Mouse (Mus musculus) stomach, embryonic 14.5 days (tissue): ENCODE data around the gene Atp8a1. TPM values are rescaled to one million over a fixed set of nuclear protein-coding genes. Genes with fewer than 3 reads are reported as not detected.
A peak's percentile ranks its signal among the peaks of the same experiment; 100 is the strongest.

Experiments
- ATAC-seq: fragments of 200-750 bp; cut with Nextera tagmentation; 2 replicates; pipeline ENCODE4 v1.8.0; 2017; ENCODE audit warnings: low read depth, moderate TSS enrichment; ENCODE audit not compliant: insufficient number of reproducible peaks, insufficient read depth, low FRiP score
- H3K27ac ChIP-seq: fragments of 300-500 bp; sonication (generic); 2 replicates; pipeline ENCODE4 v1.5.1; 2014; ENCODE audit warnings: mild to moderate bottlenecking, low read length, moderate library complexity, mixed read lengths
- H3K27me3 ChIP-seq: fragments of 300-500 bp; sonication (generic); 2 replicates; pipeline ENCODE4 v1.6.1; 2014; ENCODE audit warnings: low read length, control low read depth, mixed read lengths; ENCODE audit not compliant: control insufficient read depth, insufficient read depth
- H3K36me3 ChIP-seq: fragments of 300-500 bp; sonication (generic); 2 replicates; pipeline ENCODE4 v1.6.1; 2014; ENCODE audit warnings: mild to moderate bottlenecking, control low read depth, low read length, moderate library complexity, mixed read lengths; ENCODE audit not compliant: control insufficient read depth, insufficient read depth
- H3K4me1 ChIP-seq: fragments of 300-500 bp; sonication (generic); 2 replicates; pipeline ENCODE4 v1.6.1; 2014; ENCODE audit warnings: low read length, control low read depth, mixed read lengths; ENCODE audit not compliant: control insufficient read depth, insufficient read depth
- H3K4me2 ChIP-seq: fragments of 300-500 bp; sonication (generic); replicated peaks from 2 replicates; pipeline ENCODE4 v1.6.1; 2014; ENCODE audit warnings: low read depth, low read length, control low read depth
- H3K4me3 ChIP-seq: fragments of 300-500 bp; sonication (generic); 2 replicates; pipeline ENCODE4 v1.5.1; 2014; ENCODE audit warnings: low read depth, low read length, control low read depth
- H3K9ac ChIP-seq: fragments of 300-500 bp; sonication (generic); replicated peaks from 2 replicates; pipeline ENCODE4 v1.6.1; 2014; ENCODE audit warnings: low read depth, mild to moderate bottlenecking, control low read depth, low read length, moderate library complexity, mixed read lengths
- H3K9me3 ChIP-seq: fragments of 300-500 bp; sonication (generic); 2 replicates; pipeline ENCODE4 v1.6.1; 2016; ENCODE audit warnings: low read depth, low read length, control low read depth; ENCODE audit not compliant: control insufficient read depth
- WGBS: fragments of 180-500 bp; shearing (Covaris S2); extraction: QIAGEN DNeasy Blood & Tissue Kit; methylation state at CpG from one replicate; pipeline ENCODE4 v1.1.7; 2014; 5-methylcytosine and 5-hydroxymethylcytosine counted together
- polyA plus RNA-seq: library from polyadenylated mRNA; unstranded; fragments of >200 nt; fragmentation: Nextera tagmentation; extraction: Ambion mirVana; gene quantifications from 2 replicates; pipeline ENCODE4 v1.2.1, GENCODE M21; 2014

Gene Atp8a1
- polyA plus RNA-seq, 1 experiment from 2014 or later = 8.6 TPM

GRCm38 (mm10) chr5:67634339-67634738, 212.9 kb downstream of the Atp8a1 start:
- Histone ChIP-seq H3K36me3 (no peaks in the 10 kb centered on the region), H3K27ac (no peak overlapping the region), H3K4me1 (no peaks in the 10 kb centered on the region), H3K4me3 (no peak overlapping the region), H3K4me2 (no peak overlapping the region), H3K9ac (no peak overlapping the region), H3K9me3 (no peaks in the 10 kb centered on the region), H3K27me3 (no peaks in the 10 kb centered on the region)
- WGBS = 59% methylated on average over 3 of the region's 3 CpGs
- ATAC-seq = no peak

DNA sequence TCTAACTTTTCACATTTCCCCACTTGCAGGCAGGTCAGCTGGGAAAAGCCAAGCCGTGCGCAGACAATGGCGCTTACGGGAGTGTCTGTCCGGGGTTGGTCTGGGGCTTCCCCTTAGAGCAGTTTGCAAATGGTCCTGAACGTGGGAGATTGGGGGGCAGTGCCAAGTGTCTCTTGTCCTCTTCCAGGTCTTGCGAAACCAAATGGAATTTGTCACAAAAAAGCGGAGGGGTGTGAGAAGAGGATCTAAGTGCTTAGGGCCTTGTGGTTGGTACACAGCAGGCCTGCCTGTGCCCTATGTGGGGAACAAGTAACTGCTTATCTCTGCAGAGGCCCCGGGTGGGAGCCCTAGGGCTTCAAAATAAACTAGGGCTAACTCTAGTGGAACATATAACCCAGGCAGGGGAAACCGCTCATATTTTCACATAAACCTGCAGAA, 213.4 kb downstream of the Atp8a1 start:
- H3K9ac ChIP-seq = no peak overlapping the region
- H3K27me3 ChIP-seq = no peaks in the 10 kb centered on the region
- H3K36me3 ChIP-seq = no peaks in the 10 kb centered on the region
- WGBS = 23% methylated on average over 10 of the region's 10 CpGs
- no peak for ATAC-seq
- peak overlapping the region; percentile 5; the same call in 1 of the 2 replicates for H3K4me2 ChIP-seq
- H3K4me1 ChIP-seq = no peaks in the 10 kb centered on the region
- no peaks in the 10 kb centered on the region for H3K9me3 ChIP-seq
- H3K4me3 ChIP-seq = no peak overlapping the region
- H3K27ac ChIP-seq = no peak overlapping the region

GRCm38 (mm10) chr5:67633138-67633782, 214.0 kb downstream of the Atp8a1 start:
- 31% methylated on average over 7 of the region's 7 CpGs for WGBS
- no peak for ATAC-seq
- no peaks in the 10 kb centered on the region for H3K4me1 ChIP-seq
- H3K4me2 ChIP-seq = peak overlapping the region; percentile 5; the same call in 1 of the 2 replicates
- no peak overlapping the region for H3K27ac ChIP-seq
- H3K4me3 ChIP-seq = no peak overlapping the region
- H3K36me3 ChIP-seq = no peaks in the 10 kb centered on the region
- H3K9me3 ChIP-seq = no peaks in the 10 kb centered on the region
- no peaks in the 10 kb centered on the region for H3K27me3 ChIP-seq
- H3K9ac ChIP-seq = no peak overlapping the region

DNA sequence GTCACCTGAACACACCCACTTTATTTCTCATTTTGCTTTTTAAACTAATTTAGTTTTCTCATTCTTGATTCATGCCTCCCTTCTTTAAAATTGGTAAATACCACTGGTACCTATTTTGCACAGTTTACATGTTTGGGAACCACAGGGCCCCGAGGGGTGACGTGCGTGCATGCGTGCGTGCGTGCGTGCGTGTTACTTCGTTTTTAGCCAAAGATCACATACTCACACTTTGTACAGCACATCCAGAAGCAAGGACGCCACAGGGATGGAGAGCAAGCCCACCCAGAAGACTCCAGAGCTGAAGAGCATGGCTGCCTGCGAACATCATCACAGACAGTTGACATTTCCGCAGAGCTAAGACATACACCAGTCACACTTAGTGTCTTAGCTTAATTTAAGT, 216.0 kb downstream of the Atp8a1 start:
- WGBS = 86% methylated on average over 12 of the region's 12 CpGs

GRCm38 (mm10) chr5:67629861-67630260, 217.4 kb downstream of the Atp8a1 start:
- Histone ChIP-seq H3K4me3 (no peak overlapping the region), H3K36me3 (no peaks in the 10 kb centered on the region), H3K4me2 (no peak overlapping the region), H3K27me3 (no peaks in the 10 kb centered on the region), H3K27ac (no peak overlapping the region), H3K4me1 (no peaks in the 10 kb centered on the region), H3K9ac (no peak overlapping the region), H3K9me3 (no peaks in the 10 kb centered on the region)
- ATAC-seq = no peak
- 77% methylated on average over 6 of the region's 6 CpGs for WGBS

More for the DNA sequence above, 216.0 kb downstream of the Atp8a1 start:
- ATAC-seq = no peak
- no peaks in the 10 kb centered on the region for H3K9me3 ChIP-seq
- no peaks in the 10 kb centered on the region for H3K4me1 ChIP-seq
- H3K4me3 ChIP-seq = no peak overlapping the region
- H3K27me3 ChIP-seq = no peaks in the 10 kb centered on the region
- no peak overlapping the region for H3K9ac ChIP-seq
- no peak overlapping the region for H3K27ac ChIP-seq
- H3K4me2 ChIP-seq = no peak overlapping the region
- H3K36me3 ChIP-seq = no peaks in the 10 kb centered on the region

DNA sequence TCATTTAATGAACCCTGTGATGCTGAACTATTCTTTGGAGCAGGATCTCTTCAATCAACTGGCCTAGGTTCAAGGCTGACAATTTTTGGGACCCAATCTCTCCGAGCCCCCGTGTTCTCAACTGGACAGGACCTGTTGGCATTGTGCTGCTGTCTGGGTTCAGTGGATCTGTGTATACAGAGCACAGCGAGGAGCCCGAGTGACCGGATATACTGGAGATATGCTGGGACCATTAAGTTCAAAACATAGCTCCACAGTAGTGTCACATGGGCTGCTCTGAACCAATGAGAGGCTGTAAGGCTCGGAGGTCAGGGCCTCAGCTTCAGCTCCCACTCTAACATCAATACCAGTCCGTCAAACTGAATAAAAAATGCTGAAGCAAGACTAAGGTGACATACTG, 217.8 kb downstream of the Atp8a1 start:
- 56% methylated on average over 7 of the region's 7 CpGs for WGBS
- Histone ChIP-seq H3K27me3 (no peaks in the 10 kb centered on the region), H3K9ac (no peak overlapping the region), H3K36me3 (no peaks in the 10 kb centered on the region), H3K9me3 (no peaks in the 10 kb centered on the region), H3K4me3 (no peak overlapping the region), H3K4me1 (no peaks in the 10 kb centered on the region), H3K27ac (no peak overlapping the region), H3K4me2 (no peak overlapping the region)
- ATAC-seq = no peak

DNA sequence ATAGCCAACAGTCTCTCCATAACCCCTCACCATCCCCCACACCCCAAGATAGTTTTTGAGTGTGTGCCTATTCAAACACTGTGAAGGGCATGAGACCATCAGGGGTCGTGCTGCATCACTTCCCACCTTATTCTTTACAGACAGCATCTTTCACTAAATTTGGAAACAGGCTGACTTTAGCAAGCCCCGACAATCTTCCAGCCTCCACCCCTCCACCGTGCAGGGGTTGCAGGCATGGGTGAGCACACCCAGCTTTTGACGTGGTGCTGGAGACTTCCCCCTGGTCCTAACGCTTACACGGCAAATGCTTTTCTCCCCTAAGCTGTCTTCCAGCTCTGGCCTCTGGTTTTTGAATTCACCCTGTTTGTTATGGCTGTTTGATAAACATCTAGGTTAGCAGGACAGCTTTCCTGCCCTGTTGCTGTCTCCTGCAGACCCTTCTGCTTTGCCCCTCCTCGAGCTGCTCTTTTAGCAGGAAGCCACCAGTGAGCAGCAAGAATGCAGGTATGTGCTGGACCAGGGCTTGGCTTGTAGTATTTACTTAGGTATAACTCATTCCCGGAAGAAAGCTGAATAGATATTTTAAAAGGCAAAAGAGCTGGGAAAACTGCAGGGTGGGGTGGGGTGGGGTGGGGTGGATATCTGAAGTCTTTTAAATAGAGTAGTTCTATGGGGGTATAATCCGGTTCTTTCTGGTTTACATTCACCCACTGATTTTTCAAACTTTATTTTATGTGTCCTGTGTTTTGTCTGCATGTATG, 218.9 kb downstream of the Atp8a1 start:
- no peaks in the 10 kb centered on the region for H3K9me3 ChIP-seq
- H3K4me1 ChIP-seq = no peaks in the 10 kb centered on the region
- H3K9ac ChIP-seq = no peak overlapping the region
- no peaks in the 10 kb centered on the region for H3K27me3 ChIP-seq
- H3K27ac ChIP-seq = no peak overlapping the region
- peak; percentile 69; the same call in 1 of the 2 replicates for ATAC-seq
- 64% methylated on average over 9 of the region's 9 CpGs for WGBS
- no peak overlapping the region for H3K4me2 ChIP-seq
- H3K36me3 ChIP-seq = no peaks in the 10 kb centered on the region
- H3K4me3 ChIP-seq = no peak overlapping the region

DNA sequence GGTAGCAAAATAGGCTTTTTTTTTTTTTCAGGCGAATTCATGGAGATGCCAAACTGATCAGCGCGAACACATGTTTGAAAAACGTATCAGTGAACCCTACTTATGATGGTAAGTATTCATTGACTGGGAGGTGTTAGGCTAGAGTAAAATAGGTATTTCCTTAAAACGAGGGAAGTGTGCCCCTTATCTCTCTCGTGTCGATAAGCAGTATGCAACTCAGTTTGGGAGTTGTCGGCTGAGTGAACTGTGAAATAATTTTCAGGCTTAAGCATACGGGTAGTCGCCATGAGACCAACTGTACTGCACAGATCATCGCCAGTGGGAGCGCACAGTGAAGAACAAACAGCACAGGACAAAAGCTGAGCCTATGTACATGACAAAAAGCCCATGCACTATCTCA, 226.0 kb downstream of the Atp8a1 start:
- 86% methylated on average over 12 of the region's 12 CpGs for WGBS
- no peak for ATAC-seq

More for the DNA sequence above, 226.0 kb downstream of the Atp8a1 start:
- Histone ChIP-seq H3K27ac (no peak overlapping the region), H3K9ac (no peak overlapping the region), H3K4me2 (no peak overlapping the region), H3K27me3 (no peaks in the 10 kb centered on the region), H3K9me3 (no peaks in the 10 kb centered on the region), H3K4me1 (no peaks in the 10 kb centered on the region), H3K4me3 (no peak overlapping the region), H3K36me3 (no peaks in the 10 kb centered on the region)
